Mouse (Mus musculus): Measurements from ENCODE around the gene Riok1.

Gene Riok1

DNA sequence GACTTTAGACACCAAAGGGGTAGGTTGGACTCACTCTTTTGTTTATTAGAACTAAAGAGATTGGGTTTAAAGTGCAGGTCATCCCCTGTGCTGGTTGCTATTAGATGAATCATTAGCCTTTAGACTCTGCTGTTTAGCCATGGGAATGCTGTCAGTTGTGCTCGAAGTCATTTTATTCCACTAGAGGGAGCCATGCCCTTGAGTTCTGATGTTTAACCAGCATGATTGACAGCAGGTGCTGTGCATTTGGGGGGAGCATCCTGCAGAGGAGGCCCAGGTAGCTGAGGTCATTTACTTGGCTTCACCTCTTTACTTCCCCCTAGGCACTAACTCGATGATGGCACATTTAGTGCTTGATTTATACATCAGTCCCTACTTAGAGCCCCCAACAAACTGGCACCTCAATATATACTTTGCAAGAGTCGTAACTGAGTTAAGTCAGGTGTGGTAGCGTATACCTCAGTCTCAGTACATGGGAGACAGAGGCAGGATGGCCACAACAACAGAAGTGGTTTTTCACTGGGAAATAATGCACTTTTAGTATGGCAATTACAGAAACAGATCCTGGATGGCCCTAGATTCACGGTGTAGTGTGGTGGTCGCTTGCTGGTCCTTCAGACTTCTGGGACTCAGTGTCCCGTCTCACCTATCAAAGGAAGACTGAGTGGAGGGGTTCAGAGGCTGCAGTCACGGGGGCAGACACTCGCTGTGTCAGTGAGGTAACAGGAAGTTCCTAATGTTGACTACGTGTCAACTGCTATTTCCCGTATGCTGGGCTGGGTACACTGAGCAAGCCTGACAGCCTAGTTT is 28.3 kb downstream of the Riok1 start:
- peak; percentile 78 for DNase-seq

GRCm38 (mm10) chr13:38070945-38071344 is 34.1 kb downstream of the Riok1 start:
- no peak for DNase-seq

GRCm38 (mm10) chr13:38073374-38074307 is 36.8 kb downstream of the Riok1 start:
- DNase-seq: no peak

- no peak for DNase-seq
Observed at GRCm38 (mm10) chr13:38074404-38074803, 37.6 kb downstream of the Riok1 start.

DNA sequence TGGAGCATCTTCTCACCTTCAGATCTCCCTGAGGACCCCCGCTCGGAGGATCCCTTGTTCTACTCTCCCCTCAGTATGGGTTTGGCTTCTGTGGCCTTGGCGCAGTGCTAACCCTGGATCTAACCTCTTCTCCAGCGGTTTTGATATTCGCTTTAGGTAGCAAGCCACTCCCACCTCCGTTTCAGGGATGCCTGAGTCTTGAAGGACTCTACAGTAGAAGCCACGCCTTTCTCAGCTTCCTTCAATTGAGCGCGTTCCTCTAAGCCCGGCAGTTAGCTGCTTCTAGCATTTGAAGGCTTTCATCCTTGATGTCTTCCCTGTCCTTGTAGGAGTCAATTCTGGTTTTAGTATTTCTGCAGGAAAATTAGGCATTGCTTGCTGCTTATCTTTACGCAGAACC is 40.3 kb downstream of the Riok1 start:
- no peak for DNase-seq

- no peak for DNase-seq
Observed at GRCm38 (mm10) chr13:38078836-38079235, 42.0 kb downstream of the Riok1 start.

DNA sequence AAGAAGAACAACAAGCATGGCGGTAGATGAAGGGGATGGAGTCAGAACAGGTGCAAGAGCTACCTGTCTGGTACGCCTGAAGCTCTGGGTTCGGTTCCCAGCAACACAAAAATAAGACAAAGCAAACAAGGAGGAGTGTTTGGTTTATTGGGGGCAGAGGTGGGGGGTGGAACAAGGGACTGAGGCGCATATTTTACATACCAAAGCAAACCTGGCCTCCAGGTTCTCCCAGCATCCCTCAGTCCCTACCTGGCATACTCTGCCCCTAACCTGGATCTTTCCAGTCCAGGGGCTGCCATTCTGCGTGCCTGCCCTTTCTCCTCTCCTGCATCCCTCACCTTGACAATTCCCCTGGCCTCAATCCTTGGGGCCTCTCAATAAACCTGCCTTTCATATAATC is 42.6 kb downstream of the Riok1 start:
- no peak for DNase-seq

- no peak for DNase-seq
Observed at GRCm38 (mm10) chr13:38080014-38080413, 43.2 kb downstream of the Riok1 start.

- DNase-seq: no peak
Observed at GRCm38 (mm10) chr13:38080725-38081124, 43.9 kb downstream of the Riok1 start.

GRCm38 (mm10) chr13:38081161-38081560 is 44.4 kb downstream of the Riok1 start:
- no peak for DNase-seq

- no peak for DNase-seq
Observed at GRCm38 (mm10) chr13:38086711-38087110, 49.9 kb downstream of the Riok1 start.

DNA sequence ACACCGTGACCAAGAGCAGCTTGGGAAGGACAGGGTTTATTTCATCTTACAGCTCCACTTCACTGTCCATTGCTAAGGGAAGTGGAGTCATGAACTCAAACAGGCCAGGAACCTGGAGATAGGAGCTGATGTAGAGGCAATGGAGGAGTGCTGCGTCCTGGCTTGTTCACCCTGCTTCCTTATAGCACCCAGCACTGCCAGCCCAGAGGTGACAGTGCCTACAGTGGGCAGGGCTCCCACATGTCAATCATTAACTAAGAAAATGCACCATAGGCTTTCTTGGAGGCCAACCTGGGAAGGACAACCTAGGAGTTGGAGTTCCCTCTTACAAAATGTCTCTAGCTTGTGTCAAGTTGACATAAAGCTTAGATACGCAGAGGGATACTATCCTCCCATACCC is 51.2 kb downstream of the Riok1 start:
- DNase-seq: no peak

DNA sequence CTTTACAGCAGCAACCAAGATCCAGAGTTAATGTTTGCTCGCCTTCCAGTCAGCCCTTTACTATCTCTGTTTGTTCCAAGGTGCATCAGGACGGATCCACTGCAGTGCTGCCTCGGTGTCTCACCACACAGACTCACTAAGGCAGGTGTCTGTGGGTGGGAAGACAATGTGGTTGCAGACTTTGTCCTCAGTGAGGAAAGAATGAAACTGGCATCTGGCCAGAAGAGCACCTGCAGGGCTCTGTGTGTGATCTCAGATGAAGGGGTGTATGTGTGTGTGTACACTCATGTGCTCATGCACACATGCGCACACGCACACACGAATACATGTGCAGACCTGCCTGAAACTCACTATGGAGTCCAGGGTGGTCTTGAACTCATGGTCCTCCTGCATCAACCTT is 52.7 kb downstream of the Riok1 start:
- no peak for DNase-seq

DNA sequence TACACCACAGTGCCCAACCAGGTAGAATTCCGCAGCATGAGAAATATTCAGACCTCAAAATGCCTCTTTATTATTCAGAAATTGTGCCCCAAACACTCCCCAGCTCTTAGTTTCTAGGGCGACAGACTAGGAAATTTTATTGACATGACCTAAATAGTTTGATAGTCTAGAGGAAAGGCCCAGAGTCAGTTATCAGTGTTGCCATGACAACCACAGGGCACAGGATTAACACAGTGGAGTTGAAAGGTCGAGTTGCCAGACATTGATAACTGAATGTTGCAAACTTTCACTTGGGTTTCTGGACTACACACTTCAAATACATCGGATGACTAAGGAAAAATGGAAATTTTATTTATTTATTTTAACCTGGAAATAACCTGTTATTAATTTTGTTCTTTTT is 53.1 kb downstream of the Riok1 start:
- no peak for DNase-seq

GRCm38 (mm10) chr13:38096207-38096606 is 59.4 kb downstream of the Riok1 start:
- no peak for DNase-seq

- no peak for DNase-seq
Observed at GRCm38 (mm10) chr13:38103406-38103805, 66.6 kb downstream of the Riok1 start.

DNA sequence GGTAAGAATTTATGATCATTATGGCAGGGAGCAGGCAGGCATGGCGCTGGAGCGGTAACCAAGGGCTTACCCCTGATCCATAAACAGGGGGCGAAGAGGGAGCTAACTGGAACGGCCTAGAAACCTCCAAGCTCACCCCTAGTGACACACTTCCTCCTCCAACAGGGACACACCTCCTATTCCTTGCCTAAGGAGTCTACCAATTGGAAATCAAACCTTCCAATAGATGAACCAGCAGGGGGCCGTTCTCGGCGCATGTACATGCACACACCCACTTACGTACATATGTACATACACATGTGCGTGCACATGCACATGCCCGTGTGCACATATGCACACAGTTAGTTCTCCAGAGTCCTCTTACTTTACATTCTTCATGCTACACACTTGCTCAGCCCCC is 67.7 kb downstream of the Riok1 start:
- no peak for DNase-seq

GRCm38 (mm10) chr13:38109081-38109480 is 72.3 kb downstream of the Riok1 start:
- no peak for DNase-seq
